Mouse (Mus musculus): Measurements from ENCODE around the gene 4930455H04Rik. TPM values are rescaled to one million over a fixed set of nuclear protein-coding genes. Genes with fewer than 3 reads are reported as not detected.

The 4930455H04Rik gene
- total and polyA plus RNA-seq, 2 experiments from 2014 or later: not detected

- H3K4me1 ChIP-seq (ENCODE audit: insufficient read depth): no peaks in the 10 kb centered on the region
- 85% methylated on average over 3 of the region's 3 CpGs for WGBS
Measured at GRCm38 (mm10) chr3:117006636-117007035, 38.6 kb downstream of the 4930455H04Rik start.

GRCm38 (mm10) chr3:117007340-117007739 lies 39.3 kb downstream of the 4930455H04Rik start:
- DNase-seq (peak; percentile 60), ATAC-seq (peak; percentile 66)
- Histone ChIP-seq H3K4me2 (ENCODE audit: low read depth) (no peak overlapping the region), H3K4me1 (ENCODE audit: insufficient read depth) (no peaks in the 10 kb centered on the region), H3K9ac (no peak overlapping the region), H3K9me3 (ENCODE audit: low read length) (no peaks in the 10 kb centered on the region), H3K36me3 (ENCODE audit: insufficient read depth) (no peaks in the 10 kb centered on the region), H3K27me3 (ENCODE audit: insufficient read depth, low read length) (no peaks in the 10 kb centered on the region), H3K27ac (ENCODE audit: low read depth, low read length) (peak overlapping the region; percentile 24; the same call in 1 of the 2 replicates), H3K4me3 (ENCODE audit: low read depth, low read length) (no peak overlapping the region)
- WGBS: 29% methylated on average over 6 of the region's 6 CpGs
- no peak for TF ChIP-seq CTCF (IDR thresholded peaks at IDR 0.05; ENCODE audit: low read depth)

More at GRCm38 (mm10) chr3:117006636-117007035, 38.6 kb downstream of the 4930455H04Rik start:
- Histone ChIP-seq H3K36me3 (ENCODE audit: insufficient read depth) (no peaks in the 10 kb centered on the region), H3K9me3 (ENCODE audit: low read length) (no peaks in the 10 kb centered on the region), H3K9ac (no peak overlapping the region), H3K4me2 (ENCODE audit: low read depth) (no peak overlapping the region), H3K27me3 (ENCODE audit: insufficient read depth, low read length) (no peaks in the 10 kb centered on the region), H3K4me3 (ENCODE audit: low read depth, low read length) (no peak overlapping the region), H3K27ac (ENCODE audit: low read depth, low read length) (no peak overlapping the region)
- DNase-seq (no peak), ATAC-seq (no peak)
- no peak for TF ChIP-seq CTCF (IDR thresholded peaks at IDR 0.05; ENCODE audit: low read depth)

- no peaks in the 10 kb centered on the region for H3K27me3 ChIP-seq (ENCODE audit: insufficient read depth, low read length)
- DNase-seq (no peak), ATAC-seq (no peak)
- H3K27ac ChIP-seq (ENCODE audit: low read depth, low read length): no peak overlapping the region
- no peaks in the 10 kb centered on the region for H3K9me3 ChIP-seq (ENCODE audit: low read length)
- H3K4me3 ChIP-seq (ENCODE audit: low read depth, low read length): no peak overlapping the region
- no peak overlapping the region for H3K9ac ChIP-seq
- no peak overlapping the region for H3K4me2 ChIP-seq (ENCODE audit: low read depth)
- H3K36me3 ChIP-seq (ENCODE audit: insufficient read depth): no peaks in the 10 kb centered on the region
- 70% methylated on average over 6 of the region's 6 CpGs for WGBS
- TF ChIP-seq CTCF (IDR thresholded peaks at IDR 0.05; ENCODE audit: low read depth): no peak
- no peaks in the 10 kb centered on the region for H3K4me1 ChIP-seq (ENCODE audit: insufficient read depth)
Measured at GRCm38 (mm10) chr3:117010182-117010581, 42.1 kb downstream of the 4930455H04Rik start.

DNA sequence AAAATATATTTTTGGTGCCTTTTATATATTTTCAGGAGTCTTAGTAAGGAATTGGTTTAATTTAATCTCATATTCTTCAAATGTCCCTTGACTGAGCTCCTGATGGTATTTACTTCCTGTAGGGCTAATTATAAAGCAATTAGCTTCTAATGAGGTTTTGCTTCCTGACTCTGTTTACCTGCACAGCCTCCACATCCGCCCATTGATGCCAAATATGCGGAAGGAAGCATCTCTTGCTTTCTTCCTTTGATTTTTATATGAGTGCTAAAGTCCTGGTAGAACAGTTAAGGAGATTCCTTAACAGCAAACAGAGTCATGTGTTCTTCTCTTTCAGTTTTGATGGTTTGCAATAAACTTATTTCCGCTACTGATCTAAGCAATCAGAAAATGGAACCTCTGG lies 52.3 kb downstream of the 4930455H04Rik start:
- Histone ChIP-seq H3K9ac (no peak overlapping the region), H3K36me3 (ENCODE audit: insufficient read depth) (no peaks in the 10 kb centered on the region), H3K27ac (ENCODE audit: low read depth, low read length) (no peak overlapping the region), H3K4me3 (ENCODE audit: low read depth, low read length) (no peak overlapping the region), H3K4me2 (ENCODE audit: low read depth) (no peak overlapping the region), H3K27me3 (ENCODE audit: insufficient read depth, low read length) (no peaks in the 10 kb centered on the region), H3K9me3 (ENCODE audit: low read length) (no peaks in the 10 kb centered on the region), H3K4me1 (ENCODE audit: insufficient read depth) (no peaks in the 10 kb centered on the region)
- 90% methylated on average over 3 of the region's 3 CpGs for WGBS
- DNase-seq (no peak), ATAC-seq (no peak)
- TF ChIP-seq CTCF (IDR thresholded peaks at IDR 0.05; ENCODE audit: low read depth): no peak

DNA sequence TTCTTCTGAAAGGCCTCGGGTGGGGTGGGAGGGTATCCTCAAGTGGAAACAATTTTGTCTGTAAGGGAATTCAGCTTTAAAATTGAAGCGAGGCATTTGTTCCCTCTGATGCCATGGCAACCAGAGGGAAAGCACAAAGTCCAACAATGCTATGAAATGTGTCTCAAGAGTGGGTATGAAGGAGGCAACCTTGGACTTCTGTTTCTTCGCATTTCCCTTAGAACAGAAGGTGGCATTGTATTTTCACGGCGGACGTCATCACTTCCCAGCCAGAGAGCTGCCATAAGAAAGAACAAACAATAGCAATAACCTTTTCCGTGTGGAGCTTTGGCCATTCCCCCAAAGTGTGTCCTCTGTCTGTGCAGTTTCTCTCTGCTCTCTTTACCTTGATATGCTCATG lies 53.8 kb downstream of the 4930455H04Rik start:
- ATAC-seq (peak; percentile 27; the same call in 1 of the 2 replicates), DNase-seq (no peak)
- Histone ChIP-seq H3K4me3 (ENCODE audit: low read depth, low read length) (no peak overlapping the region), H3K36me3 (ENCODE audit: insufficient read depth) (no peaks in the 10 kb centered on the region), H3K27ac (ENCODE audit: low read depth, low read length) (no peak overlapping the region), H3K9me3 (ENCODE audit: low read length) (no peaks in the 10 kb centered on the region), H3K4me2 (ENCODE audit: low read depth) (no peak overlapping the region), H3K9ac (no peak overlapping the region), H3K4me1 (ENCODE audit: insufficient read depth) (no peaks in the 10 kb centered on the region), H3K27me3 (ENCODE audit: insufficient read depth, low read length) (no peaks in the 10 kb centered on the region)
- TF ChIP-seq CTCF (IDR thresholded peaks at IDR 0.05; ENCODE audit: low read depth): no peak
- WGBS: 40% methylated on average over 7 of the region's 7 CpGs

DNA sequence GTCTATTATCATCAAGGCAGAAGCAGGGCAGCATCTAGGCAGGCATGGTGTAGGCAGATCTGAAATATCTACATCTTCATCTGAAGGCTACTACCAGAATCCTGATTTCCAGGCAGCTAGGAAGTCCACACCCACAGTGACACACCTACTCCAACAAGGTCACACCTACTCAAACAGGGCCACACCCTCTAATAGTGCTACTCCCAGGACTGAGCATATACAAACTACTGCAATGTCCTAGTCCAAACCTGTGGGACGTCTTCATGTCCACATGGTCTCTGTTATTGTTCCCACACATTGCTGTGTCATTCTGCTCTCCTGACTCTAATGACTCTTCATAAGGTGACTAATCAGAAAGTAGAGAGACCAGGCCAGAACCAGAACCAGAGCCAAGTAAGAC lies 56.0 kb downstream of the 4930455H04Rik start:
- no peak for DNase-seq
- Histone ChIP-seq H3K9ac (no peak overlapping the region), H3K27ac (ENCODE audit: low read depth, low read length) (no peak overlapping the region), H3K4me2 (ENCODE audit: low read depth) (no peak overlapping the region), H3K36me3 (ENCODE audit: insufficient read depth) (no peaks in the 10 kb centered on the region), H3K4me3 (ENCODE audit: low read depth, low read length) (no peak overlapping the region), H3K9me3 (ENCODE audit: low read length) (no peaks in the 10 kb centered on the region), H3K27me3 (ENCODE audit: insufficient read depth, low read length) (no peaks in the 10 kb centered on the region), H3K4me1 (ENCODE audit: insufficient read depth) (no peaks in the 10 kb centered on the region)
- 90% methylated on average over 1 of the region's 1 CpGs for WGBS
- TF ChIP-seq CTCF (IDR thresholded peaks at IDR 0.05; ENCODE audit: low read depth): no peak
- ATAC-seq: no peak

- no peak for DNase-seq
- H3K4me2 ChIP-seq (ENCODE audit: low read depth): no peak overlapping the region
- no peaks in the 10 kb centered on the region for H3K36me3 ChIP-seq (ENCODE audit: insufficient read depth)
- ATAC-seq: no peak
- 74% methylated on average over 5 of the region's 5 CpGs for WGBS
- no peak for TF ChIP-seq CTCF (IDR thresholded peaks at IDR 0.05; ENCODE audit: low read depth)
- H3K27ac ChIP-seq (ENCODE audit: low read depth, low read length): no peak overlapping the region
- no peak overlapping the region for H3K9ac ChIP-seq
- no peaks in the 10 kb centered on the region for H3K4me1 ChIP-seq (ENCODE audit: insufficient read depth)
- H3K4me3 ChIP-seq (ENCODE audit: low read depth, low read length): no peak overlapping the region
- H3K9me3 ChIP-seq (ENCODE audit: low read length): no peaks in the 10 kb centered on the region
- no peaks in the 10 kb centered on the region for H3K27me3 ChIP-seq (ENCODE audit: insufficient read depth, low read length)
Measured at GRCm38 (mm10) chr3:117024557-117024956, 56.5 kb downstream of the 4930455H04Rik start.
